Mouse (Mus musculus): ENCODE results near the gene Cpne8. TPM values are rescaled to one million over a fixed set of nuclear protein-coding genes. Genes with fewer than 3 reads are reported as not detected.

Gene Cpne8
- polyA plus RNA-seq, 2 experiments: 16.2 to 18.4 TPM

DNA sequence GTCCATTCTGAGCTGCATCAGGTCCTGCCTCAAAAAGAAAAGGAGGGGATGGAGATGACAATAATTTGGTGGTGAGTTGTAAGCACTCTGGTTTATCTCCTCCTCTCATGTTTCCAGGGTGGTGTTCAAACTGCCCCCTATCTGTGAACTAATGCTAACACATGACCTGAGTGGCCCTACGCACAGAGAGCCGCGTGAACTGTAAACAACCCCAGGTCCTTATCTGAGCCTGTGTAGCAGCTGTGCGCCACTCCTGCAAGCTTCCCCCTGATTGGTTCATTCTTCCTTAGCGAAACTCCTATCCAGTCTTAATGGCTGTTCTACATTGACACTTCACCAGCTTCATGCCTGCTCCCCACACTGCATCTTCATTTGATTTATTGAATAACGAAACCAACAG lies 7.5 kb upstream of the Cpne8 start:
- whole genome bisulfite sequencing: 95% methylated on average over 6 of the region's 6 CpGs
- Histone ChIP-seq H3K4me3 (replicated peaks; ENCODE audit: low read length) (no peak overlapping the region), H3K9ac (ENCODE audit: low read depth, low read length, severe bottlenecking) (no peak overlapping the region), H3K4me2 (replicated peaks; ENCODE audit: low read depth, low read length, severe bottlenecking) (no peak overlapping the region), H3K27ac (replicated peaks; ENCODE audit: low read depth, low read length) (no peak overlapping the region), H3K4me1 (ENCODE audit: control insufficient read depth, insufficient read depth, low read length) (no peaks in the 10 kb centered on the region), H3K9me3 (ENCODE audit: control insufficient read depth, low read length) (no peaks in the 10 kb centered on the region), H3K36me3 (ENCODE audit: control insufficient read depth, insufficient read depth, low read length) (no peaks in the 10 kb centered on the region), H3K27me3 (ENCODE audit: control insufficient read depth, insufficient read depth, low read length) (no peaks in the 10 kb centered on the region)
- TF ChIP-seq POLR2A (IDR thresholded peaks at IDR 0.05; ENCODE audit: borderline replicate concordance, extremely low read depth, insufficient read depth, insufficient read length): no peak
- no peak for ATAC-seq (ENCODE audit: low FRiP score, low read depth)
- DNase-seq (ENCODE audit: low spot score): no peak

DNA sequence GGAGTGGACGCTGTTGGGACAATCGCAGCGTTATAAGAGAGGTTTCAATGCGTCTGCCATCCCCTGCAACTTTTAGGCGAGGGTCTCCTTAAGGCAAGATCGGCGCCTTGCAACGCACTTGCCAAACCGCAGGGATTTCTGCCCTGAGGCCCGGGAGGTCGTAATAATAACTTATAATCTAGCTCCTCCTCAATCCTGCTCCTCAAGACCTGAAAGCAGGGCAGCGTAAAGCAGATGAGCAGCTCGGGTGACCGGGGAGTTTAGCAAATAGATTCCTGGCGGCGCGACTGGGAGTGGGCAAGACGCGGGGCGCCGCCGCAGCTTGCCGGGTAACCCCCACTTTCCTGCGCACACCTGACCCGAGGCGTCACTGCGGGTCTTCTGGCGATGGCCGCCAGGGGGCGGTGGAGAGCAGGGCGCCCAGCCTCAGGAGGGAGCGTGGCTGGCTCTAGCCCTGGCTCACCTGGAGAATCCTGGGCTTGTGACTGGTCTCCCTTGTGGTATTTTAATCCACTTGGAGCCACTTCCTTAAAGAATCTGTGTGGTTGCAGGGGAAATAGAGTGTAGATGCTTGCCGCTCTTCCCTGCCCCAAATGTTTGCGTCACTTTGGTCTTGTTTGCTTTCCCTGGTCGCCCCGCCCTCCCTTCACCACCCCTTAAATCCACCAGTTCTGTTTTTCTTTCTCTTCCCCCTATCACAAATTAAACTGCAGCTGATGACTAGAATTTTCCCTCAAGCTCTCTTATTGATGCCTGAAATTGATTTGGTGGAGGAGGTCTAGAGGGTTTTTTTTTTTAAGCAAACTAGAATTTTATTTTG lies 738 bp upstream of the Cpne8 start:
- DNase-seq (ENCODE audit: low spot score): peak; percentile 60
- 4% methylated on average over 36 of the region's 36 CpGs for WGBS
- Histone ChIP-seq H3K9me3 (ENCODE audit: control insufficient read depth, low read length) (no peaks in the 10 kb centered on the region), H3K36me3 (ENCODE audit: control insufficient read depth, insufficient read depth, low read length) (no peaks in the 10 kb centered on the region), H3K4me3 (replicated peaks; ENCODE audit: low read length) (peak overlapping the region; percentile 65), H3K4me2 (replicated peaks; ENCODE audit: low read depth, low read length, severe bottlenecking) (peak overlapping the region; percentile 96), H3K27ac (replicated peaks; ENCODE audit: low read depth, low read length) (no peak overlapping the region), H3K9ac (ENCODE audit: low read depth, low read length, severe bottlenecking) (peak overlapping the region; percentile 59), H3K27me3 (ENCODE audit: control insufficient read depth, insufficient read depth, low read length) (no peaks in the 10 kb centered on the region), H3K4me1 (ENCODE audit: control insufficient read depth, insufficient read depth, low read length) (peaks cover 7% of the 10 kb centered on the region)
- no peak for TF ChIP-seq POLR2A (IDR thresholded peaks at IDR 0.05; ENCODE audit: borderline replicate concordance, extremely low read depth, insufficient read depth, insufficient read length)
- ATAC-seq (ENCODE audit: low FRiP score, low read depth): peak; percentile 76

GRCm38 (mm10) chr15:90678488-90678887 lies 744 bp downstream of the Cpne8 start:
- Histone ChIP-seq H3K9ac (ENCODE audit: low read depth, low read length, severe bottlenecking) (peak overlapping the region; percentile 59), H3K9me3 (ENCODE audit: control insufficient read depth, low read length) (no peaks in the 10 kb centered on the region), H3K27ac (replicated peaks; ENCODE audit: low read depth, low read length) (no peak overlapping the region), H3K36me3 (ENCODE audit: control insufficient read depth, insufficient read depth, low read length) (no peaks in the 10 kb centered on the region), H3K4me1 (ENCODE audit: control insufficient read depth, insufficient read depth, low read length) (peaks cover 7% of the 10 kb centered on the region), H3K4me3 (replicated peaks; ENCODE audit: low read length) (peak overlapping the region; percentile 65), H3K27me3 (ENCODE audit: control insufficient read depth, insufficient read depth, low read length) (no peaks in the 10 kb centered on the region), H3K4me2 (replicated peaks; ENCODE audit: low read depth, low read length, severe bottlenecking) (peak overlapping the region; percentile 96)
- TF ChIP-seq POLR2A (IDR thresholded peaks at IDR 0.05; ENCODE audit: borderline replicate concordance, extremely low read depth, insufficient read depth, insufficient read length): no peak
- WGBS: 3% methylated on average over 19 of the region's 19 CpGs
- no peak for ATAC-seq (ENCODE audit: low FRiP score, low read depth)
- peak; percentile 8 for DNase-seq (ENCODE audit: low spot score)

- Histone ChIP-seq H3K4me2 (replicated peaks; ENCODE audit: low read depth, low read length, severe bottlenecking) (no peak overlapping the region), H3K4me3 (replicated peaks; ENCODE audit: low read length) (no peak overlapping the region), H3K9ac (ENCODE audit: low read depth, low read length, severe bottlenecking) (no peak overlapping the region), H3K27ac (replicated peaks; ENCODE audit: low read depth, low read length) (no peak overlapping the region), H3K9me3 (ENCODE audit: control insufficient read depth, low read length) (no peaks in the 10 kb centered on the region), H3K4me1 (ENCODE audit: control insufficient read depth, insufficient read depth, low read length) (no peaks in the 10 kb centered on the region), H3K36me3 (ENCODE audit: control insufficient read depth, insufficient read depth, low read length) (no peaks in the 10 kb centered on the region), H3K27me3 (ENCODE audit: control insufficient read depth, insufficient read depth, low read length) (no peaks in the 10 kb centered on the region)
- WGBS: 69% methylated on average over 7 of the region's 7 CpGs
- DNase-seq (ENCODE audit: low spot score) (no peak), ATAC-seq (ENCODE audit: low FRiP score, low read depth) (no peak)
- TF ChIP-seq POLR2A (IDR thresholded peaks at IDR 0.05; ENCODE audit: borderline replicate concordance, extremely low read depth, insufficient read depth, insufficient read length): no peak
These were observed 9.7 kb downstream of the Cpne8 start for GRCm38 (mm10) chr15:90669494-90669893.

DNA sequence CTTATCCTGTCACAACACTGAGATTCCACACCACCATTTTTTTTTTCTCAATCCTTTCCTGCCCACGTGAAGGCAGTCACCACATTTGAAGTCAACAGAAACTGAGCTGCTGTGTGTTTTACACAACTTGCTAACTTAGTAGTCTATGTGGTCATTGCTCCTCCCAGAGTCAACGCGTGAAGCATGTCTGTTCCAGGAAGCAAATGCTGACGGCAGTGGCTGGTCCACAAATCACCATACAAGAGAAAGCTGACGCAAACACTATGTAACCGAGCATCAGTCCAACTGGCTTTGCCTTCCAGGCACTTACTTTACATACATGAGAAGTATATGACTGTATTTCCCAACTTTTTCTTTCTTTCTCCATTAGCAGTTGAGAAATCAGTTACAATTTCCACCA lies 12.3 kb downstream of the Cpne8 start:
- Histone ChIP-seq H3K9ac (ENCODE audit: low read depth, low read length, severe bottlenecking) (no peak overlapping the region), H3K9me3 (ENCODE audit: control insufficient read depth, low read length) (no peaks in the 10 kb centered on the region), H3K4me2 (replicated peaks; ENCODE audit: low read depth, low read length, severe bottlenecking) (no peak overlapping the region), H3K36me3 (ENCODE audit: control insufficient read depth, insufficient read depth, low read length) (no peaks in the 10 kb centered on the region), H3K27me3 (ENCODE audit: control insufficient read depth, insufficient read depth, low read length) (no peaks in the 10 kb centered on the region), H3K27ac (replicated peaks; ENCODE audit: low read depth, low read length) (no peak overlapping the region), H3K4me1 (ENCODE audit: control insufficient read depth, insufficient read depth, low read length) (no peaks in the 10 kb centered on the region), H3K4me3 (replicated peaks; ENCODE audit: low read length) (no peak overlapping the region)
- WGBS: 78% methylated on average over 6 of the region's 6 CpGs
- no peak for DNase-seq (ENCODE audit: low spot score)
- TF ChIP-seq POLR2A (IDR thresholded peaks at IDR 0.05; ENCODE audit: borderline replicate concordance, extremely low read depth, insufficient read depth, insufficient read length): no peak
- ATAC-seq (ENCODE audit: low FRiP score, low read depth): no peak
